In genomic region chr6:54231769-54232558, GRCm38 (mm10) we compare ENCODE assay signal across 20 mouse cellular contexts.
"Had no signal": no experiment of that assay in that cellular context is flagged by ENCODE, and none has a peak within 500 bp of the region (broad histone marks: within the 10 kb centered on the region; RNA-seq: fewer than 3 reads in every experiment).

No protein-coding gene starts in this region.

- ATAC-seq: inflammation-experienced regulatory T-cells, adult 6 months; midbrain, embryonic 13.5 days had no signal

- H3K9ac ChIP-seq: limb, embryonic 12.5 days; limb, embryonic 15.5 days; liver, embryonic 14.5 days; lung, embryonic 15.5 days; midbrain, embryonic 13.5 days; neural tube, embryonic 13.5 days had no signal

- DNase-seq: kidney, postnatal 10 days; left cerebral cortex, postnatal 4 days; lung, adult 18-20 months; lung, postnatal 10 days; lung, postnatal 36 days; retina, postnatal 1 day; right cerebral cortex, postnatal 25 days; thymus, adult 18-20 months; thymus, postnatal 14 days; thymus, postnatal 4 days had no signal

- H3K4me3 ChIP-seq: limb, embryonic 12.5 days; limb, embryonic 15.5 days; lung, embryonic 15.5 days; megakaryocyte, embryonic 14.5 days; midbrain, embryonic 10.5 days; midbrain, embryonic 13.5 days; myocyte; neural tube, embryonic 13.5 days had no signal

- H3K4me2 ChIP-seq: limb, embryonic 12.5 days; limb, embryonic 15.5 days; lung, embryonic 15.5 days; midbrain, embryonic 13.5 days; neural tube, embryonic 13.5 days had no signal

- H3K4me1 ChIP-seq: lung, embryonic 15.5 days had no signal

- H3K36me3 ChIP-seq: limb, embryonic 12.5 days; limb, embryonic 15.5 days; lung, embryonic 15.5 days had no signal

- H3K9me3 ChIP-seq: limb, embryonic 12.5 days; limb, embryonic 15.5 days; lung, embryonic 15.5 days; midbrain, embryonic 10.5 days; neural tube, embryonic 13.5 days had no signal

- H3K27ac ChIP-seq: limb, embryonic 12.5 days; limb, embryonic 15.5 days; liver, embryonic 14.5 days; lung, embryonic 15.5 days; midbrain, embryonic 10.5 days; midbrain, embryonic 13.5 days; neural tube, embryonic 13.5 days had no signal

- H3K27me3 ChIP-seq: limb, embryonic 15.5 days; neural tube, embryonic 13.5 days had no signal
